Mouse (Mus musculus): Measurements from ENCODE around the gene Gsdmc4. TPM values are rescaled to one million over a fixed set of nuclear protein-coding genes. Genes with fewer than 3 reads are reported as not detected.
"Not testable (repeated sequence)": the region's sequence is repeated elsewhere in the genome, so short reads cannot be mapped to it uniquely, and the experiment has no call there.

Gsdmc4 gene
- total RNA-seq (2015; ENCODE audit: low replicate concordance): not detected in 2 replicates
- not detected in 2 replicates for total RNA-seq (2017; ENCODE audit: low replicate concordance)

GRCm38 (mm10) chr15:63912197-63912596 is at the start of gene Gsdmc4:
TSS of gene Gsdmc4 (minus strand) at chr15:63912297.
- not testable (repeated sequence) for ATAC-seq (replicated peaks; ENCODE audit: low FRiP score, poor library complexity, severe bottlenecking)

GRCm38 (mm10) chr15:63960542-63960941 is 48.4 kb upstream of the Gsdmc4 start:
- ATAC-seq (replicated peaks; ENCODE audit: low FRiP score, poor library complexity, severe bottlenecking): no peak

GRCm38 (mm10) chr15:63957553-63957952 is 45.5 kb upstream of the Gsdmc4 start:
- no peak for ATAC-seq (replicated peaks; ENCODE audit: low FRiP score, poor library complexity, severe bottlenecking)

- ATAC-seq (replicated peaks; ENCODE audit: low FRiP score, poor library complexity, severe bottlenecking): no peak
Measured at GRCm38 (mm10) chr15:63953256-63953655, 41.2 kb upstream of the Gsdmc4 start.

GRCm38 (mm10) chr15:63941221-63941620 is 29.1 kb upstream of the Gsdmc4 start:
- ATAC-seq (replicated peaks; ENCODE audit: low FRiP score, poor library complexity, severe bottlenecking): no peak

- no peak for ATAC-seq (replicated peaks; ENCODE audit: low FRiP score, poor library complexity, severe bottlenecking)
Measured at GRCm38 (mm10) chr15:63932656-63933055, 20.6 kb upstream of the Gsdmc4 start.

- no peak for ATAC-seq (replicated peaks; ENCODE audit: low FRiP score, poor library complexity, severe bottlenecking)
Measured at GRCm38 (mm10) chr15:63931404-63931803, 19.3 kb upstream of the Gsdmc4 start.

- 0 out of 2 replicates have a peak, but pooled peaks have one; percentile 3 for ATAC-seq (replicated peaks; ENCODE audit: low FRiP score, poor library complexity, severe bottlenecking)
Measured at GRCm38 (mm10) chr15:63930107-63931041, 18.3 kb upstream of the Gsdmc4 start.

- ATAC-seq (replicated peaks; ENCODE audit: low FRiP score, poor library complexity, severe bottlenecking): no peak
Measured at GRCm38 (mm10) chr15:63926201-63926600, 14.1 kb upstream of the Gsdmc4 start.

GRCm38 (mm10) chr15:63924484-63924883 is 12.4 kb upstream of the Gsdmc4 start:
- no peak for ATAC-seq (replicated peaks; ENCODE audit: low FRiP score, poor library complexity, severe bottlenecking)

GRCm38 (mm10) chr15:63921618-63922017 is 9.5 kb upstream of the Gsdmc4 start:
- not testable (repeated sequence) for ATAC-seq (replicated peaks; ENCODE audit: low FRiP score, poor library complexity, severe bottlenecking)

GRCm38 (mm10) chr15:63919728-63920127 is 7.6 kb upstream of the Gsdmc4 start:
- not testable (repeated sequence) for ATAC-seq (replicated peaks; ENCODE audit: low FRiP score, poor library complexity, severe bottlenecking)

GRCm38 (mm10) chr15:63916584-63916983 is 4.5 kb upstream of the Gsdmc4 start:
- ATAC-seq (replicated peaks; ENCODE audit: low FRiP score, poor library complexity, severe bottlenecking): not testable (repeated sequence)

- ATAC-seq (replicated peaks; ENCODE audit: low FRiP score, poor library complexity, severe bottlenecking): not testable (repeated sequence)
Measured at GRCm38 (mm10) chr15:63909896-63910295, 2.2 kb downstream of the Gsdmc4 start.

- peak; percentile 52; the same call in 1 of the 2 replicates for ATAC-seq (replicated peaks; ENCODE audit: low FRiP score, poor library complexity, severe bottlenecking)
Measured at GRCm38 (mm10) chr15:63895560-63896353, 16.3 kb downstream of the Gsdmc4 start.

GRCm38 (mm10) chr15:63888440-63888839 is 23.7 kb downstream of the Gsdmc4 start:
- not testable (repeated sequence) for ATAC-seq (replicated peaks; ENCODE audit: low FRiP score, poor library complexity, severe bottlenecking)

GRCm38 (mm10) chr15:63887949-63888348 is 24.1 kb downstream of the Gsdmc4 start:
- ATAC-seq (replicated peaks; ENCODE audit: low FRiP score, poor library complexity, severe bottlenecking): not testable (repeated sequence)

- ATAC-seq (replicated peaks; ENCODE audit: low FRiP score, poor library complexity, severe bottlenecking): not testable (repeated sequence)
Measured at GRCm38 (mm10) chr15:63878458-63878857, 33.6 kb downstream of the Gsdmc4 start, which contains the start of gene Gsdmc3. TSS of gene Gsdmc3 (minus strand) at chr15:63878558.

- ATAC-seq (replicated peaks; ENCODE audit: low FRiP score, poor library complexity, severe bottlenecking): not testable (repeated sequence)
Measured at GRCm38 (mm10) chr15:63876160-63876559, 35.9 kb downstream of the Gsdmc4 start.

GRCm38 (mm10) chr15:63861965-63862364 is 50.1 kb downstream of the Gsdmc4 start:
- ATAC-seq (replicated peaks; ENCODE audit: low FRiP score, poor library complexity, severe bottlenecking): not testable (repeated sequence)
